Mouse (Mus musculus) ES-Bruce4 (cell line): Measurements from ENCODE around the gene Peak1.

Experiments
- CTCF ChIP-seq: IDR thresholded peaks from one replicate; pipeline ENCODE4 v1.8.1; 2011; ENCODE audit warnings: low read depth, low read length
- EP300 ChIP-seq: IDR thresholded peaks from 2 replicates; pipeline ENCODE4 v1.6.1; 2011; ENCODE audit warnings: low read depth, low read length; ENCODE audit not compliant: insufficient read depth
- POLR2A ChIP-seq: IDR thresholded peaks from one replicate; pipeline ENCODE4 v1.8.1; 2011; ENCODE audit warnings: low read length; ENCODE audit not compliant: insufficient read depth

GRCm38 (mm10) chr9:56363306-56363705 is 54.6 kb downstream of the Peak1 start:
- TF ChIP-seq EP300 (no peak), POLR2A (no peak), CTCF (no peak)
